Mouse (Mus musculus) liver, adult 2 months (tissue): ENCODE measurements around the gene Srsf10.

Experiments used
- CTCF ChIP-seq: fragments of 200-500 bp; IDR thresholded peaks from 2 replicates; pipeline ENCODE4 v1.5.1; 2011; ENCODE audit warnings: low read depth, low read length, control low read depth
- POLR2A ChIP-seq: fragments of 200-500 bp; IDR thresholded peaks from 2 replicates; pipeline ENCODE4 v1.6.1; 2011; ENCODE audit warnings: low read length, control low read depth; ENCODE audit not compliant: insufficient read depth; ENCODE audit errors: extremely low read depth

- TF ChIP-seq CTCF (no peak), POLR2A (no peak)
Observed at GRCm38 (mm10) chr4:135819826-135820526, 35.6 kb upstream of the Srsf10 start.
